In genomic region chr15:3514027-3514426, GRCm38 (mm10) we compare ENCODE assay signal across 17 mouse cellular contexts.
DNase-seq lines count a peak whose midpoint lies in the region.
"Had no signal": no experiment of that assay in that cellular context is flagged by ENCODE, and none has a peak within 500 bp of the region (broad histone marks: within the 10 kb centered on the region; RNA-seq: fewer than 3 reads in every experiment).

No protein-coding gene starts in this region.

- peak; percentile 24 for DNase-seq in lung, postnatal 25 days (ENCODE audit: low spot score)
- DNase-seq in lung, postnatal 10 days = no peak
- DNase-seq in 3T3-L1 (ENCODE audit: low read depth, low spot score) (peak; percentile 71), adipocyte (ENCODE audit: low spot score) (peak; percentile 65)
- peak; percentile 56 for DNase-seq in fat pad, adult 2 months (ENCODE audit: extremely low read depth, low read depth, low spot score)
- DNase-seq in frontal cortex, postnatal 25 days (ENCODE audit: low spot score in 2 of 2) = no peak
- no peak for DNase-seq in cerebellum, postnatal 14 days
- DNase-seq: adrenal gland, adult 2 months; adrenal gland, postnatal 10 days; adrenal gland, postnatal 25 days; cerebellum, adult 11-12 months; cerebellum, adult 2 months; cerebellum, adult 9-10 months; cerebellum, postnatal 10 days; cerebellum, postnatal 36 days; embryo, embryonic 11 days; forebrain, postnatal 0 days had no signal

Comparison
In these comparisons a context has a peak if more than half of its experiments do, and no peak if none do; other contexts are left out.
1. DNase-seq: peak in lung, postnatal 25 days (single experiment), 3T3-L1 (single experiment), adipocyte (single experiment) and fat pad, adult 2 months (single experiment); none in lung, postnatal 10 days (single experiment), frontal cortex, postnatal 25 days (0 of 2) and cerebellum, postnatal 14 days (0 of 2).